Mouse (Mus musculus): ENCODE data around the gene Ola1. TPM values are rescaled to one million over a fixed set of nuclear protein-coding genes. Genes with fewer than 3 reads are reported as not detected.

Gene Ola1
- 29.5 and 33.0 TPM in 2 replicates for polyA plus RNA-seq (2012; rRNA removed)

DNA sequence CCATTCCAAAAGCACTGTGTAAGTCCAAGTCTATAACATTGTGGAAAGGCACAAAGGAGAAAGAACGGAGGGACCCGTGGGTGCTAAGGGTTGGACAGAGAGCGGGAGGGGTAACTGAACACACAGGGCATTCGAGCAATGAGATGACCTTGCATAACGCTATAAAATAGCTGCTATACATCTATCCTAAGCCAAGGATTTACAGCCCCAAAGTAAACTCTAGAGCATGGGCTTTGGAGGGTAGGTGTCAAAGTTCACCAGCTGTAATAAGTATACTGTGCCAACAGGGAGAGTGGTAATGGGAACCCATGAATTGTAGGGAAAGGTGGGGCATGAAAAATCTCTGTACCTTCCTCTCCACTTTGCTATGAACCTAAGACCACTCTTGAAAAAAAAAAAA lies at the start of gene Ola1:
TSS of gene Ola1 (minus strand) at position 12 of the 400 bp plus-strand sequence.

Other genes starting within 250 kb of the Ola1 start
- gene Sp3, start 238.5 kb downstream of the Ola1 start, polyA plus RNA-seq (2012; rRNA removed) = 19.1 and 22.4 TPM in 2 replicates
- not detected in 2 replicates for gene Gm11084, start 232.2 kb downstream of the Ola1 start, polyA plus RNA-seq (2012; rRNA removed)
- gene Sp9, start 53.0 kb upstream of the Ola1 start, polyA plus RNA-seq (2012; rRNA removed) = 0.08 TPM in 1 of 2 replicates, not detected in the other
- gene Scrn3, start 93.7 kb upstream of the Ola1 start, polyA plus RNA-seq (2012; rRNA removed) = 21.0 TPM in 2 replicates
- 16.7 and 16.9 TPM in 2 replicates for gene Cir1, start 93.8 kb upstream of the Ola1 start, polyA plus RNA-seq (2012; rRNA removed)
- 2.9 and 3.7 TPM in 2 replicates for gene Gpr155, start 167.6 kb upstream of the Ola1 start, polyA plus RNA-seq (2012; rRNA removed)